Mouse (Mus musculus) cerebellum, adult 2 months (tissue): ENCODE data around the gene Smim7. TPM values are rescaled to one million over a fixed set of nuclear protein-coding genes. Genes with fewer than 3 reads are reported as not detected.

ENCODE experiments used
- DNase-seq, 2 experiments: peaks; one replicate each; pipeline ENCODE4 v3.0.0; 2021
- H3K27ac ChIP-seq: fragments of 200-500 bp; 2 replicates; pipeline ENCODE4 v1.5.1; 2012; ENCODE audit warnings: low read length, control low read depth, inconsistent platforms; ENCODE audit not compliant: insufficient read depth
- H3K27me3 ChIP-seq: fragments of 200-500 bp; 2 replicates; pipeline ENCODE4 v1.6.1; 2012; ENCODE audit warnings: inconsistent platforms, mild to moderate bottlenecking, low read length, moderate library complexity; ENCODE audit not compliant: control insufficient read depth, insufficient read depth
- H3K4me1 ChIP-seq: fragments of 200-500 bp; 2 replicates; pipeline ENCODE4 v1.6.1; 2011; ENCODE audit warnings: low read length; ENCODE audit not compliant: control insufficient read depth, insufficient read depth
- H3K4me3 ChIP-seq: fragments of 200-500 bp; replicated peaks from 2 replicates; pipeline ENCODE3; 2011; ENCODE audit warnings: mild to moderate bottlenecking, low read depth, low read length, control low read depth; ENCODE audit not compliant: insufficient read depth
- CTCF ChIP-seq: fragments of 200-500 bp; IDR thresholded peaks from 2 replicates; pipeline ENCODE4 v1.5.1; 2011; ENCODE audit warnings: low read depth, mild to moderate bottlenecking, control low read depth, low read length, moderate library complexity, borderline replicate concordance; ENCODE audit not compliant: insufficient read depth
- POLR2A ChIP-seq: fragments of 200-500 bp; IDR thresholded peaks from 2 replicates; pipeline ENCODE4 v1.6.1; 2011; ENCODE audit warnings: low read length, control low read depth, borderline replicate concordance; ENCODE audit not compliant: insufficient read depth
- WGBS: fragments of 180-500 bp; shearing (Covaris S2); methylation state at CpG from one replicate; pipeline ENCODE4 v1.1.7; 2018; 5-methylcytosine and 5-hydroxymethylcytosine counted together
- polyA plus RNA-seq: library from polyadenylated mRNA; depleted of rRNA; stranded (reverse); fragments of >200 nt; gene quantifications from 2 replicates; pipeline ENCODE4 v1.2.3, GENCODE M21; 2012; rRNA removed

Gene Smim7
- 72.3 and 73.7 TPM in 2 replicates for polyA plus RNA-seq

DNA sequence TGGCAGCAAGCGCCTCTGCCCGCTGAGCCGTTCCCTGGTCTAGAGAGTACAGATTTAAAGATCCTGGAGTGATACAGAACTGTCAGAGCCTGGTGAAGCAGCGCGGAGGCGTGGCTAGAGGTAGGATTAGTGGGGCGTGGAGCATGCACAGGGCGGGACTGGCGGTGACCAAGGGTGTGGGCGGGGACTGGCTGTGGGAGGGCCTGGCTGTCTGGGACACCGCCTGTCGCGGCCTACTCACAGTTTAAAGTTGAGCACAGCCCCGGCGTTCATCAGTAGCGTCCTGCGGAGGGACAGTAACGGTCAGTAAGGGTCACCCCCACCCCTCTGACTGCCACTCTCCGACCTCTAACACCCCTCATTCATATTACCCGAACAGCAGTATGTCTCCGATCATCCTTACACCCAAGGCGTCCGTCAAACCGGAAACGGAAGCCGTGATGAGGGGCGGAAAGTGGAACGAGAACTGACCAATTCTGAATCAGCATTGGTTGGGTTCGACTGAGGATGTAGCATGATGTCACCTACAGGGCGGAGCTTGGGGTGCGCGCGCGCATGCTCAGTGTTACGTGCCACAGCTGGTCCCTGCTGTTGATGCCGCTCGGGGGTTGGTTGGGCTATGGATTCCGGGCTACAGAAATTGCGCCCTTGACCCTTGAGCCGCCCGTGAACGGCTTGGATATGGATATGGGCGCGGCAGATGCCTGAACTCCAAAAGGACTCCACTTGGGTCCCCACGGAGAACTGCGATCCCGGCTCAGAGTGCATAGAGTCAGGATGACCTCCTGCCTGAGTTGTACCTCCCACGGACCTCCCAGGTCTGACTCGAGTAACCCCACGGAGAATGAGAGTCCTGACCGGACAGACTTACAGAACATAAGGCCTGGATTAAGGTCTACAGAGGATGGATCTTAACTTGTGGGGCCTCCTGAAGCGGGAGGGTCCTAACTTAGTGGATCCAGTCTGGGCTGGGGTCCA lies at the start of gene Smim7:
Gene Smim7 (minus strand): TSS at position 456 of the 978 bp plus-strand sequence.
- under 1% methylated on average over 52 of the region's 52 CpGs for WGBS
- peak within 1 kb of the TSS; percentile 97 for H3K4me3 ChIP-seq
- peak within 1 kb of the TSS; percentile 86 for H3K27ac ChIP-seq
- TF ChIP-seq POLR2A (peak; percentile 87), CTCF (no peak)
- peak; percentile 97 to 98 for DNase-seq
- peaks cover 11% of the 10 kb centered on the region for H3K4me1 ChIP-seq
- no peaks in the 10 kb centered on the region for H3K27me3 ChIP-seq

DNA sequence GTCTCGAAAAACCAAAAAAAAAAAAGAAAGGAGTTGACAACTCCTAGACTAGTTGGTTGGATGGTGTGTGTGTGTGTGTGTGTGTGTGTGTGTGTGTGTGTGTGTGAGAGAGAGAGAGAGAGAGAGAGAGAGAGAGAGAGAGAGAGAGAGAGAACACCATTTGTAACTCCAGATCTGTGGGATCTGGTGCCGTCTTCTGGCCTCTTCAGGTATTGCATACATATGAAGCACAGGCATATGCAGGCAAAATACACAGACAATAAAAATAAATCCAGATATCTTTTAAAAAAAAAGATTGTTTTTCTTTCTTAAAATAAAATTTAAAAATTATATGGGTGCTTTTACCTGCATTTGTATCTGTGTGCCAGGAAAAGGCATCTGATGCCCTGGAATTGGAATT lies 19.3 kb upstream of the Smim7 start:
- no peaks in the 10 kb centered on the region for H3K4me1 ChIP-seq
- H3K27ac ChIP-seq: no peak overlapping the region
- TF ChIP-seq POLR2A: no peak
- TF ChIP-seq CTCF: no peak
- DNase-seq: no peak
- no peak overlapping the region for H3K4me3 ChIP-seq
- 59% methylated on average over 2 of the region's 2 CpGs for WGBS
- H3K27me3 ChIP-seq: no peaks in the 10 kb centered on the region

DNA sequence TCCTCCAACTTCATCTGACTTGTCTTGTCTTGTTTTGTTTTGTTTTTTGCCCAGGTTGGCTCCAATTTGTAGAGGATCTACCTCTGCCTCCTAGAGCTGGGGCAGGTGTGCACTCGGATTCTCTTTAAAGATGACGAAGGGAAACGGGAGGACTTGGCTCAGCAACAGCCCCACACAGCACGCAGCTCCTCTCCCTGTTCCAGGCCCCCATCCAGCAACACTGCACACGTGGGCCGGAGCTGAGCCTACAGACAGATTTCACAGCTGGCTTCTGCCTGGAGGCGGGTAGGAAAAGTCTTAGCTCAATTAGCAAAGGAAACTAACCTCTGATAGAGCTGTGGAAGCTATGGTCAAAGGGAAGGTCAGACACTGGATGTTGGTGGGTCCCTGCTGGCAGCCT lies 18.4 kb upstream of the Smim7 start:
- Histone ChIP-seq H3K4me3 (no peak overlapping the region), H3K27ac (no peak overlapping the region), H3K4me1 (no peaks in the 10 kb centered on the region), H3K27me3 (no peaks in the 10 kb centered on the region)
- no peak for DNase-seq
- WGBS: 40% methylated on average over 7 of the region's 7 CpGs
- TF ChIP-seq POLR2A (no peak), CTCF (no peak)

GRCm38 (mm10) chr8:72588865-72589264 lies 18.0 kb upstream of the Smim7 start:
- Histone ChIP-seq H3K4me3 (no peak overlapping the region), H3K27ac (no peak overlapping the region), H3K27me3 (no peaks in the 10 kb centered on the region), H3K4me1 (no peaks in the 10 kb centered on the region)
- TF ChIP-seq POLR2A (no peak), CTCF (no peak)
- WGBS: 78% methylated on average over 10 of the region's 10 CpGs
- DNase-seq: no peak

DNA sequence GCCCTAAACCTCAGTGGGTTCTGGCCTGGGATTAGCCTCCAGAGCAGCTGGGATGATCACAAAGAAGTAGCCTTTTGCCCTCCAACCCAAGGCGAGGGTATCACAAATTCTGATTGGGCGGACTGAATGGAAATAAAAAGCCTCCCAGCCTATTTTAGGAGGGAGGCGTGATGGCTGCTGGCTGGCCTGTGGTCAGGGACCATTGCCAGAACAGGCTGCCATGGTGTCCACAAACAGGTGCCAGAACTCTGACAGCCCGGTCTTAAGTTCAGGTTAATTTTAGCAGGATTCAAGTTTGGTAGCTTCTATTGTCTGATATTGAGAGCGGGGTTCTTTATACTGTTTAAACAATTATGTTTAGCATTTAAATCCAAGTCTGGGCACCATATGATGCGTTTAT lies 16.9 kb upstream of the Smim7 start:
- WGBS: 16% methylated on average over 6 of the region's 6 CpGs
- H3K27ac ChIP-seq: no peak overlapping the region
- H3K27me3 ChIP-seq: no peaks in the 10 kb centered on the region
- no peak overlapping the region for H3K4me3 ChIP-seq
- H3K4me1 ChIP-seq: no peaks in the 10 kb centered on the region
- DNase-seq: peak; percentile 55 to 68
- TF ChIP-seq POLR2A (no peak), CTCF (no peak)

DNA sequence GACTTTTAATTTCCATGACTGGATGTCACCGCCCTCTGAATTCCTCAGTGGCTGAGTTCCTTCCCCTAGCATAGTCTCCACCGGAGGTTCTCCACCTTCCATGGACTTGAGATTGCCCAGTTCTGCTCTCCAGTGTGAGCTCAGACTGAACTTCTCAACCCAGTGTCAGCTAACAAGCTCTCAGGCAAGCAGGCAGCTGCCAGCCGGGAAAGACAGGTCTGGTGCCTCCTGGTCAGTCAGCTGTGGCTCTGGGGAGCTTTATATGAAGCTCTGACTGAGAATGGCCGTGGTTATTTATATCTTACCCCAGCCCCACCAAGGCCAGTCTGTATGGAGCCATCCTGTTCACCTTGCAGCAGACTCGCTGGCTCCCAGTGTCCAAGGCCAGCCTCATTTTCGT lies 13.5 kb upstream of the Smim7 start:
- Histone ChIP-seq H3K27ac (no peak overlapping the region), H3K4me3 (no peak overlapping the region), H3K27me3 (no peaks in the 10 kb centered on the region), H3K4me1 (peaks cover 1% of the 10 kb centered on the region)
- no peak for TF ChIP-seq CTCF
- no peak for TF ChIP-seq POLR2A
- no peak for DNase-seq
- WGBS: 80% methylated on average over 6 of the region's 6 CpGs

- DNase-seq: peak in 1 of 2 experiments; percentile 18
Observed at GRCm38 (mm10) chr8:72583056-72583771, 12.3 kb upstream of the Smim7 start.

More at GRCm38 (mm10) chr8:72583056-72583771, 12.3 kb upstream of the Smim7 start:
- no peak overlapping the region for H3K27ac ChIP-seq
- TF ChIP-seq POLR2A: no peak
- no peak for TF ChIP-seq CTCF
- no peaks in the 10 kb centered on the region for H3K27me3 ChIP-seq
- H3K4me1 ChIP-seq: peaks cover 4% of the 10 kb centered on the region
- H3K4me3 ChIP-seq: no peak overlapping the region
- 61% methylated on average over 7 of the region's 7 CpGs for WGBS
